Mouse (Mus musculus) heart, embryonic 15.5 days (tissue): ENCODE data around the gene Fbxo30. TPM values are rescaled to one million over a fixed set of nuclear protein-coding genes. Genes with fewer than 3 reads are reported as not detected.
"Not testable (repeated sequence)": the region's sequence is repeated elsewhere in the genome, so short reads cannot be mapped to it uniquely, and the experiment has no call there.

Experiments used
- ATAC-seq: fragments of 200-750 bp; cut with Nextera tagmentation; replicated peaks from 2 replicates; pipeline ENCODE4 v1.8.0; 2017; ENCODE audit warnings: low read depth, moderate TSS enrichment; ENCODE audit not compliant: insufficient number of reproducible peaks, insufficient read depth, low FRiP score
- H3K27ac ChIP-seq: fragments of 300-500 bp; sonication (generic); 2 replicates; pipeline ENCODE4 v1.5.1; 2015; ENCODE audit warnings: mild to moderate bottlenecking, inconsistent platforms
- H3K27me3 ChIP-seq: fragments of 300-500 bp; sonication (generic); 2 replicates; pipeline ENCODE4 v1.6.1; 2015; ENCODE audit warnings: inconsistent platforms
- H3K36me3 ChIP-seq: fragments of 300-500 bp; sonication (generic); 2 replicates; pipeline ENCODE4 v1.6.1; 2015; ENCODE audit warnings: mild to moderate bottlenecking, inconsistent platforms
- H3K4me1 ChIP-seq: fragments of 300-500 bp; sonication (generic); replicated peaks from 2 replicates; pipeline ENCODE4 v1.6.1; 2015; ENCODE audit warnings: inconsistent platforms
- H3K4me2 ChIP-seq: fragments of 300-500 bp; sonication (generic); 2 replicates; pipeline ENCODE4 v1.6.1; 2015; ENCODE audit warnings: inconsistent platforms, mild to moderate bottlenecking, moderate library complexity
- H3K4me3 ChIP-seq: fragments of 300-500 bp; sonication (generic); 2 replicates; pipeline ENCODE4 v1.5.1; 2015; ENCODE audit warnings: mild to moderate bottlenecking, inconsistent platforms
- H3K9ac ChIP-seq: fragments of 300-500 bp; sonication (generic); 2 replicates; pipeline ENCODE4 v1.6.1; 2015; ENCODE audit warnings: mild to moderate bottlenecking, inconsistent platforms
- H3K9me3 ChIP-seq: fragments of 300-500 bp; sonication (generic); replicated peaks from 2 replicates; pipeline ENCODE4 v1.6.1; 2016; ENCODE audit warnings: inconsistent platforms
- WGBS: fragments of 180-500 bp; shearing (Covaris S2); methylation state at CpG from one replicate; pipeline ENCODE4 v1.1.7; 2015; ENCODE audit warnings: mixed read lengths; 5-methylcytosine and 5-hydroxymethylcytosine counted together
- polyA plus RNA-seq: library from polyadenylated mRNA; unstranded; fragments of >200 nt; fragmentation: Nextera tagmentation; extraction: Ambion mirVana; gene quantifications from 2 replicates; pipeline ENCODE4 v1.2.1, GENCODE M21; 2015

The Fbxo30 gene
- polyA plus RNA-seq = 31.1 and 32.1 TPM in 2 replicates

DNA sequence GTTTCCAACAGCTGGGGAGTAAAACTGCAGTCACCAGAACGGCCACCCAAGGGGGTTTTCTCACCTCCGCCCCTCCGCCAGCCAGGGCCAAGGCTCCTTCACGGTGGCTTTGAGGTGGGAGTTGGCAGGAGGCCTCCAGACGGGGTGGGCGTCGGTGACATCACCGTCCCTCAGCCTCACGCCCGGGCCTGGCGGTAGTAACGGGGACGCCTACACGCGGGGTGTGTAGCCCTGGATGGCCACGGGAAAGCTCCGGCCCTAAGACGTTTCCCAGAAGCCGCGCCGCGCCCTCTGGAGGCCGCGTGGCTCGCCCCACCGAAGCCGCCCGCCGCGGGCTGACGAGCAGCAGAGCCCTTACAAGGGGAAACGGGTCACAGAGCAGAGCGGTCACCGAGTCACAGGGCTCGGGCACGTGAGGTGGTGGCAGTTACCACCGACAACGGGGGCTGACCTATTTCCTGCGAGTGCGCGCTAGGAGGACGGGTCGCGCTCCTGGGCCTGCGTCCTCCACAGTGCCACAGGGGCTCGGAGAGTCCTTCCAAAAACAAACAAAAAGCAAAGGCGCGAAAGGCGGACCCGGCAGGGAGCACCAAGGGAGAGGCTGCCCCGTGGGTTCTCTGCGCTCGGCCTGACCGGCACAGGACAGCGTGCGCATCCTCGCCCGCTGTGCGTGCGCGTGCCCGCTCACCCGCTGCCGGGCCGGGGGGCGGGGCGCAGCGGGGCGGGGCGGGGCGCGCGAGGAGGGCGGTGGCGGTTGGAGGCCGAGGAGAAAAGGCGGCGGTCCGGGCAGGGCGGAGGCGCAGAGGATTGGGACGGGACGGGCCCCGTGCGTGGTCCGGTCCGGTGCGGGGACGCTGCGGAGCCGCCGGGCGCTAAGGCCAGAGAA is at the start of gene Fbxo30:
Gene Fbxo30 (plus strand): TSS at position 753 of the 886 bp plus-strand sequence.
- WGBS = under 1% methylated on average over 81 of the region's 93 CpGs
- Histone ChIP-seq H3K36me3 (no peaks in the 10 kb centered on the region), H3K27ac (peak within 1 kb of the TSS; percentile 100), H3K9ac (peak within 1 kb of the TSS; percentile 96), H3K9me3 (no peaks in the 10 kb centered on the region), H3K4me1 (peaks cover 10% of the 10 kb centered on the region), H3K4me2 (peak within 1 kb of the TSS; percentile 92), H3K27me3 (no peaks in the 10 kb centered on the region), H3K4me3 (peak within 1 kb of the TSS; percentile 72)
- ATAC-seq = peak; percentile 93

DNA sequence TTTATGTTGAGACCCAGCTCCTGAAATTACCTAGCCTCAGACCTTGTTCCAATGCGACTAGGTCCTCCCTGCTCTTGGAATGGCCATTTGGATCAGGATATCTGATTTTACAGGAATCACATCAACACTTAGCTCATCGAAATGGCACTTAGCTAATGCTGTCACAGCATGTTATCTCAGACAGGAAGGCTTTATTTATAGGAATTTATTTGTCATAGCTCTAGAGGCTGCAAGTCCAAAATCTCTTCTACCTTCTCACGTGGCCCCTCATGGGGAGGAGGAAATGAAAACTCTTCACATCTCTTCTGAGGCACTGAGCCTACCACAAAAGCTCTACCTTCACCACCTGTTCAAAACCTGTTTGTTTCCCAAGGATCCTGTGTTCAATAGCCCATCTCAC is 47.9 kb upstream of the Fbxo30 start:
- WGBS = 23% methylated on average over 3 of the region's 3 CpGs

DNA sequence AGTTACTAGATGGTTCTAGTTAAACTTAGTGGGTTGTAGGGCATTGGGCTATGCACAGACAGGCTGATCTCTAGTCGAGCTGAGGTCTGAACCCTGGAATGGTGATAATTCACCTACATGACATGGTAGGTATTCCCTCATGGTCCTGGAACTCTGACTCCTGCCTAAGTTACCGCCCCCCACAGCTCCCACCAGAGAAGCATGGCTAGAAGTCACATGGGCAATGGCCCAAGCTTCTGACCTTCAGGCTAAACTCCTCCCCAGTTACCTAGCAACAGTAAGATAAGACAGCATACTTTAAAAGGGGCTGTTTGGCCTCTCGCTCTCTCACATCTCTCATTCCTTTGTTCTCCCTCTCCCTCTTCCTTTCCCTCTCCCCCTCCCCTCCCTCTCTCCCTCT is 38.1 kb upstream of the Fbxo30 start:
- not testable (repeated sequence) for ATAC-seq, H3K9ac ChIP-seq, H3K4me2 ChIP-seq, H3K4me3 ChIP-seq, H3K27me3 ChIP-seq, H3K27ac ChIP-seq, H3K9me3 ChIP-seq, H3K36me3 ChIP-seq, H3K4me1 ChIP-seq
- 32% methylated on average over 3 of the region's 3 CpGs for WGBS

More for the DNA sequence above, 47.9 kb upstream of the Fbxo30 start:
- peak; percentile 55; the same call in 1 of the 2 replicates for ATAC-seq
- Histone ChIP-seq H3K9ac (no peak overlapping the region), H3K4me2 (no peak overlapping the region), H3K4me1 (peaks cover 13% of the 10 kb centered on the region), H3K9me3 (no peaks in the 10 kb centered on the region), H3K36me3 (no peaks in the 10 kb centered on the region), H3K27me3 (no peaks in the 10 kb centered on the region), H3K4me3 (no peak overlapping the region), H3K27ac (peak overlapping the region; percentile 55)

DNA sequence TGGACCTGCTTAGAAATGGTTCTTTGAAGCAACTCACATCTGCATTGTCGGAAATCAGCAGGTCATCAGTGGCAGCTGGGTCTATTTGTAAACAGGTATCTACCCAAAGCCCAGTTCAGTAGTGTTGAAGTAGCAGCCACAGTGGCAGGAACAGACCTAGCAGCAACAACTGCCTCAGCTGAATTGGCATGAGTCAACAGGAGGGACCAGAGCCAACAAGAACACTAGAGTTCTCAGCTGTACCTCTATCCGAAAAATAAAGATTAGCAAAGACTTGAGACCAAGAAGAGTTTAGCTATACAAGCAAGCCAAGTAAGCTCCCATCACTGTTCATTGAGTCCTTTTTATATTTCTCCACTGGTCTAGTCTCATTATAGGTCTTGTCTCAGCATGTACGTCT is 32.9 kb upstream of the Fbxo30 start:
- Histone ChIP-seq H3K9me3 (no peaks in the 10 kb centered on the region), H3K4me2 (no peak overlapping the region)
- 78% methylated on average over 3 of the region's 3 CpGs for WGBS

DNA sequence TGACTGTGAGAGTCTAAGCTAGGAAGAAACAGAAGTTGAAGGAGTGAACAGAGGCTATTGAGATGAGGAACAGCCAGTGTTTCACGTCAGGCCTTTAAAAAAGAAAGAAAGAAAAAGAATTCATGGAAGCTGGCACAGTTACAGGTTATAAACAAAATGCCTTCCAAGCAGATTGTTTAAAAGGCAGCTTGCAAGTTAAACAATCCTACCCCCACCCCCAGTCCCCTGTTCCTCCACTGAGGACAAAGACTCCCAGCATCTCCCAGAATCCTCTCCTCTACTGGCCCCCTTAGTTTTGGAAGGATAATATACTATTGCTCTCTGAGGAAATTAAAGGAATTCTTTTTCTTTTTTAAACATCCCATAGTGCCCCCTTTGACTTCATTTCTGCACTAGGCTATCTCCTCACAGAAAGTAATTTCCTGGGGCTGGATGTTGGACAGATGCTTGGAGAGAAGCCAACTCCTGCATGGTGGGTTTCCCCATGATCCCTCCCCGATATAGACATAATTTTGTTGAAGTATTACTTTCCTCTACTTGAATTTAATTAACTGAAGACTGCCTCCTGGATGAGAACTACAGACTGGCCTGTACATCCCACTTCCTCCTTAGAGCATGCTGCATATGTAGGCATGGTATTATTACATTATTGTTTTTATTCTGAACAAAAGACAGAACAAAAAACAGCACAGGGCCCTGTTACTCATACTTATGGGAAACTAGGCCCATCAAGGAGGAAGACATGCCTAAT is 30.7 kb upstream of the Fbxo30 start:
- Histone ChIP-seq H3K4me1 (no peaks in the 10 kb centered on the region), H3K9me3 (no peaks in the 10 kb centered on the region), H3K36me3 (no peaks in the 10 kb centered on the region), H3K4me3 (no peak overlapping the region), H3K4me2 (no peak overlapping the region), H3K9ac (no peak overlapping the region), H3K27me3 (no peaks in the 10 kb centered on the region), H3K27ac (no peak overlapping the region)
- no peak for ATAC-seq
- WGBS = 63% methylated on average over 2 of the region's 2 CpGs

More for the DNA sequence above, 32.9 kb upstream of the Fbxo30 start:
- Histone ChIP-seq H3K4me1 (peaks cover 5% of the 10 kb centered on the region; the same call in 1 of the 2 replicates), H3K27me3 (no peaks in the 10 kb centered on the region), H3K27ac (no peak overlapping the region), H3K4me3 (no peak overlapping the region), H3K36me3 (no peaks in the 10 kb centered on the region), H3K9ac (no peak overlapping the region)
- ATAC-seq = no peak

DNA sequence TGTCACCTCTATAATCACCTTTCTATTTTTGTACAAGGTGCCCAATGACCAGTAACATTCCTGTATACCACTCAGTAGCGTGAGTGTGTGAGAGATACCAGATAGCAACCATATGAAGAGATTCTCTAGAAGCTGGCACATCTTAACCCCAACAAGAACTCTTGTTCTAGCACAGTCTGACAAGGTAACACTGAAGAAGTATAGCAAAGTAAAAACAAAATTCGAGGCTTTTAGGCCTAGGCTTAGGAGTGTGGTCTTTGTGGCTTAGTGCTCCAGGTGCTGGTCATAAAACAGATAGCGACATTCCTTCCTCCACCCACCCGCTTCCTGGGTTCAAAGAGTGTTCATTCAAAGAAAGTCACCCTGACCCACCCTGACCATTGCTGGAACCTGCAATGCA is 27.5 kb upstream of the Fbxo30 start:
- H3K36me3 ChIP-seq, H3K27ac ChIP-seq, H3K9ac ChIP-seq, H3K4me3 ChIP-seq, H3K9me3 ChIP-seq, H3K27me3 ChIP-seq, H3K4me1 ChIP-seq, ATAC-seq, H3K4me2 ChIP-seq: not testable (repeated sequence)
- WGBS = 75% methylated on average over 4 of the region's 4 CpGs

DNA sequence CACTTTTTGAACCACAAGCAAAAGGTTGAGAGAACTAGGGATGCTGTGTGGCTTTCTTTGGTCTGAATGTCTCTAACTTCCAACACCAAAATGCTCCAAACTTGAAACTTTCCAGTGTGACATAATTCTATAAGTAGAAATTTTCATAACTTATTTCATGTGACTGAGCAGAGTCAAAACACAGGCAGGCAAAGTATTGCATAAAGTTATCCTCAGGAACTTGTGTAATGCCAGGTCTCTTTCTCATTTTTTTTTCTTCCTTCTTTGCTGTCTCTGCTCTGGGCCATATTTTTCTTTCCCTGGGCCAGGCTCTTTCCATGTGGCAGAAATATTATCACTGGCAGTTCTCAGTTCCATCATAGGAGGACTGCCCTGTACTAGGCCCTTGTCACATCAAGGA is 21.0 kb upstream of the Fbxo30 start:
- no peak for ATAC-seq
- Histone ChIP-seq H3K9me3 (no peaks in the 10 kb centered on the region), H3K4me3 (no peak overlapping the region), H3K4me2 (no peak overlapping the region), H3K9ac (no peak overlapping the region), H3K4me1 (no peaks in the 10 kb centered on the region), H3K27me3 (no peaks in the 10 kb centered on the region), H3K27ac (no peak overlapping the region), H3K36me3 (no peaks in the 10 kb centered on the region)

DNA sequence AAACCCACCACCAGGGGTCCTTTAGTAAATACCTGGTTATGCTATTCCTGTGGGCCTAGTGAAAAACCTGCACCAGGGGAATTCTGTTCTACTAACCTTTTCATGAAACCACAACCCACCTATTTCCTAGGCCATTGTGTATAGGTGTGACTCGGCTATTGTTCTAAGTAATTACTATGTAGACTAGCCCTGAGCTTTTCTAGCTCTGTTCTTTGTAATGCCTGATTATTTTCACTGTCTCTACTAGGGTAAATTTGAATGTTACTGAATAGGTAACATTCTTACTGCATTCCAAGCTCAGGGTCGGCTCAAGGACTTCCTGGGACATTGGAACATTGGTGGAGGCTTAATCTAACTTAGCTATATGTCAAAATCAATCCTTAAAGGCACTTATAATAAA is 18.8 kb upstream of the Fbxo30 start:
- not testable (repeated sequence) for H3K4me3 ChIP-seq, ATAC-seq, H3K4me2 ChIP-seq, H3K4me1 ChIP-seq, H3K9ac ChIP-seq, H3K27ac ChIP-seq, H3K36me3 ChIP-seq, H3K27me3 ChIP-seq, H3K9me3 ChIP-seq
- 75% methylated on average over 2 of the region's 2 CpGs for WGBS

DNA sequence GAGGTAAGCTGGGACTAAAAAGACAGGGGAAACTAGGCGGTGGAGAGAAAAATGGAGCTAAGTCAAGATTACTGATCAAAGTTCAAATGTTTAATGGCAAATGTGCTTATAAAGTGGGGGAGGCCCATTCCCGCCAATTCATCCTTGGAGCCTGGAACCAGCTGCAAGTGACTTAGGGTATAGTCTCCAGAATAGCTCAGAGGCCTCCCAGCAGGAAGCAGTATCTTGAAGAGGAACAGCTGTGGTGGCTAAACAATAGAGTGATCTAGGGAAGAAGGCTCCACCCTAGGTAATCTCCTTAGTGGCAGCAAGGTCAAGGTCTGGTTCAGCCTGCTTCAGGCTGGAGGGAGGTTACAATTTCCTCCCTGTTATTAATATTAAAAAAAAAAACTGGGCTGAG is 17.3 kb upstream of the Fbxo30 start:
- not testable (repeated sequence) for H3K36me3 ChIP-seq, H3K4me2 ChIP-seq, H3K4me1 ChIP-seq, ATAC-seq, H3K27ac ChIP-seq, H3K4me3 ChIP-seq, H3K9me3 ChIP-seq, H3K27me3 ChIP-seq, H3K9ac ChIP-seq
- WGBS = 82% methylated on average over 2 of the region's 2 CpGs

DNA sequence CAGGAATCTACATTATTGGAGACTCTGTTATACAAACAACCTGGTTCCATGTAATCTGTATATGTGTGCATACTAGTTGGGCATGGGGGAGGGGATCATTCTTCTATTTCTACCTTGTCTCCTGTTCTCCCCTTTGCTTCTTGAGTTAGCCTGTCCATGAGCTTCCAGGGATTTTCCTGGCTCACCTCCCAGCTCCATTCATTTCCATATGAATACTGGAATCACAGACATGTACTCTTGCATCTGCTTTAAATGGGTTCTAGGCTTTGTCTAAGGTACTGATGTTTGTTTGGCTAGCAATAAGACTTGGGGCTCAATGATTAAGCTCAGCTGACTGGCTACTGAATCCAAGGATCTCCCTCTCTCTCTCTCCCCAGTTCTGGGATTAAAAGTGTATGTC is 12.0 kb upstream of the Fbxo30 start:
- no peak overlapping the region for H3K9ac ChIP-seq
- H3K9me3 ChIP-seq = no peaks in the 10 kb centered on the region
- H3K27me3 ChIP-seq = no peaks in the 10 kb centered on the region
- H3K27ac ChIP-seq = no peak overlapping the region
- H3K4me3 ChIP-seq = no peak overlapping the region
- H3K36me3 ChIP-seq = no peaks in the 10 kb centered on the region
- no peak overlapping the region for H3K4me2 ChIP-seq
- ATAC-seq = no peak
- no peaks in the 10 kb centered on the region for H3K4me1 ChIP-seq

DNA sequence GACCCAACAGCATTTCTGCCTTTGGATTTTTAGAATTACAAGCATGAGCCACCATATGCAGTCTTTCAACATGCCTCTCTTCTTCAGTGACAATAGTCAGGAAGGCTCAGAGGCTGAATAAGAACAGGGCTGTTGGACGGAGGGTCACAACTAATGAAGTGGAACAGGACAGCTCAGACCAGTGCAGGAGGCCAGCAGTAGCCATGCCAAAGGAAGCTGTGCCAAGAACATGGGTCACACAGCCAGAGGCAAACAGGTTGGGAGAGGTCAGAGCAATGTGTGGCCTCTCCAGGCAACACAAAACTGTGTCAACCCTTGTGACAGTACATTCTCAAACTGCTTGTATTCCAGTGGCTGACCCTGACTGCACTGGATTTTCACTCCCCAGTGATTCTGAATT is 6.7 kb upstream of the Fbxo30 start:
- no peak overlapping the region for H3K4me2 ChIP-seq
- no peaks in the 10 kb centered on the region for H3K27me3 ChIP-seq
- H3K36me3 ChIP-seq = no peaks in the 10 kb centered on the region
- H3K4me1 ChIP-seq = no peaks in the 10 kb centered on the region
- H3K9me3 ChIP-seq = no peaks in the 10 kb centered on the region
- H3K4me3 ChIP-seq = no peak overlapping the region
- H3K9ac ChIP-seq = no peak overlapping the region
- ATAC-seq = no peak
- no peak overlapping the region for H3K27ac ChIP-seq
- 73% methylated on average over 1 of the region's 1 CpGs for WGBS
